Mouse (Mus musculus) intestine, embryonic 16.5 days (tissue): ENCODE measurements around the gene Sesn3. TPM values are rescaled to one million over a fixed set of nuclear protein-coding genes. Genes with fewer than 3 reads are reported as not detected.
A peak's percentile ranks its signal among the peaks of the same experiment; 100 is the strongest.

Source experiments
- ATAC-seq: fragments of 200-750 bp; cut with Nextera tagmentation; 2 replicates; pipeline ENCODE4 v1.8.0; 2017; ENCODE audit warnings: moderate TSS enrichment, moderate library complexity
- H3K27ac ChIP-seq: fragments of 300-500 bp; sonication (generic); 2 replicates; pipeline ENCODE4 v1.5.1; 2014; ENCODE audit warnings: mild to moderate bottlenecking, low read length
- H3K27me3 ChIP-seq: fragments of 300-500 bp; sonication (generic); replicated peaks from 2 replicates; pipeline ENCODE4 v1.6.1; 2014; ENCODE audit warnings: low read length, control low read depth, mixed read lengths; ENCODE audit not compliant: control insufficient read depth, insufficient read depth
- H3K36me3 ChIP-seq: fragments of 300-500 bp; sonication (generic); 2 replicates; pipeline ENCODE4 v1.6.1; 2014; ENCODE audit warnings: low read length, control low read depth; ENCODE audit not compliant: control insufficient read depth, insufficient read depth
- H3K4me1 ChIP-seq: fragments of 300-500 bp; sonication (generic); 2 replicates; pipeline ENCODE4 v1.6.1; 2014; ENCODE audit warnings: low read length, control low read depth, mixed read lengths; ENCODE audit not compliant: control insufficient read depth, insufficient read depth
- H3K4me2 ChIP-seq: fragments of 300-500 bp; sonication (generic); 2 replicates; pipeline ENCODE4 v1.6.1; 2014; ENCODE audit warnings: low read depth, low read length, control low read depth
- H3K4me3 ChIP-seq: fragments of 300-500 bp; sonication (generic); 2 replicates; pipeline ENCODE4 v1.5.1; 2014; ENCODE audit warnings: mild to moderate bottlenecking, low read length
- H3K9ac ChIP-seq: fragments of 300-500 bp; sonication (generic); 2 replicates; pipeline ENCODE4 v1.6.1; 2014; ENCODE audit warnings: low read depth, low read length
- H3K9me3 ChIP-seq: fragments of 300-500 bp; sonication (generic); 2 replicates; pipeline ENCODE4 v1.6.1; 2016; ENCODE audit warnings: low read length, control low read depth; ENCODE audit not compliant: control insufficient read depth
- WGBS: fragments of 180-500 bp; shearing (Covaris S2); extraction: QIAGEN DNeasy Blood & Tissue Kit; methylation state at CpG from one replicate; pipeline ENCODE4 v1.1.7; 2014; 5-methylcytosine and 5-hydroxymethylcytosine counted together
- polyA plus RNA-seq: library from polyadenylated mRNA; unstranded; fragments of >200 nt; fragmentation: Nextera tagmentation; extraction: Ambion mirVana; gene quantifications from 2 replicates; pipeline ENCODE4 v1.2.1, GENCODE M21; 2015

Gene Sesn3
- polyA plus RNA-seq, 1 experiment from 2014 or later: 10.6 TPM

DNA sequence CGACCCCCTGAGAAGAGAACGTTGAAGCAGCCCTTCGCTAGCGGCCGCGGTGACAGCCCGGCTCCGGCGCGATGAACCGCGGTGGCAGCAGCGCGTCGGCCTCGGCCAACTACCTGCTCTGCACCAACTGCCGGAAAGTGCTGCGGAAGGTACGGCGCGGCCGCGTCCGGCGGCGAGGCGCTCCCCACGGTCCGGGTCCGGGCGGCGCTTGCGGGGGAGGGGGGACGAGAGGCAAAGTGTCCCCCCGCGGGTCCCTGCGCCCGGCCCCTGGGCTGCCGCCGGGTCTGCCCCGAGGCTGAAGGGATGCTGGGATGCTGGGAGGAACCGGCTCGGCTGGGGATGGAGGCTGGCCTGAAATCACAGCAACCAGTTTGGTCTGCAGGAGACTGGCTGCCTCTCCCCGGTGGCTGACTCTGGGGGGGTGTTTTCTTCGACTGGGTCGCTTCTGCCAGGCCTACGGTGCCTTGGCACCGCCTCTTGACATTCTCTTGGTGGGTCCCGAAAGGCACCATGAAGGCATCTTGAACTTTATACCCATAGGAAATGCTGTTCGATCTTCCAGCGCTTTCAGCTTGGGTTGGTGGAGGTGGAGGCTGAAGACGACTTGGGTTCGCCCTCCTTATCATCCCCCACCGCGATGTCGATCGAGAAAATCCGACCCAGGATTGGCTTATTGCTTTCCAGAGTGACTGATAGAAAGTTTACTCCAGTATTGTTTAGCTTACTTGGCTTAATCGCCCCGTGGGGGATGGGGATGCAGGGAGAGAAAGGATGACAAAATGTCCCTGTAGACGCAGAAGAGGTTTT lies 1.8 kb downstream of the Sesn3 start:
- H3K4me2 ChIP-seq: peak overlapping the region; percentile 72
- no peaks in the 10 kb centered on the region for H3K27me3 ChIP-seq
- peak; percentile 67 for ATAC-seq
- H3K9me3 ChIP-seq: no peaks in the 10 kb centered on the region
- peaks cover 11% of the 10 kb centered on the region for H3K4me1 ChIP-seq
- under 1% methylated on average over 61 of the region's 61 CpGs for WGBS
- peak overlapping the region; percentile 92 for H3K27ac ChIP-seq
- H3K9ac ChIP-seq: peak overlapping the region; percentile 90
- H3K36me3 ChIP-seq: no peaks in the 10 kb centered on the region
- H3K4me3 ChIP-seq: peak overlapping the region; percentile 95

DNA sequence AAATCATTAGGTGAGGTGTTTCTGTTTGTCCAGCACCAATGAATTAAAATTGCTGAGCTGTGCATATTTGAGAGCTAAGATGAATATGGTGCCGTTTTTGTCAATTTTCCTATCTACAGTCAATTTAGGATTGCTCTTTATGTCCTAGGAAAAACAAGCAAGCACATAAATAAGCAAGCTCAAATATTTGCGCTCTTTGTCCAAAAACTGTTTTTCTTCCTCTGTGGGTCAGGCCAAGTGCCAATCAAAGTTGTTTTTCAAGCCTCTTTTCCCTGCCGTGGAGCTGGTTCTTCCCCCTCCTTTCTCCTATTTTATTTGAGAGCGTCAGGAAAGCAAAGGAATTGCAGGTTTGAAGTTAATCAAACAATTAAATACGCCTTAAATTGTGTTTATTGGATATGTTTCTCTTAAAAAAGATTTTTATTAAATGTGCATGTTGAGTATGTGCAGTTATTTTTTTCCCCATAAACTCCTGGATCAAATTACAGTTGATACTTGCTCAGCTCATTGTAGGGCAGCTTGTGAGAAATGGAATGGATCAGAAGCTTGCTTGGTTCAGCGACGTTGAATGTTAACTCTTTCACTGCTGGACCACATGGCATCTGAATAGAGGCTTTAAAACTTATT lies 2.6 kb downstream of the Sesn3 start:
- no peak for ATAC-seq
- Histone ChIP-seq H3K9ac (peak overlapping the region; percentile 90; the same call in 1 of the 2 replicates), H3K27me3 (no peaks in the 10 kb centered on the region), H3K4me2 (peak overlapping the region; percentile 72), H3K4me1 (peaks cover 11% of the 10 kb centered on the region), H3K27ac (0 out of 2 replicates have a peak overlapping the region, but pooled peaks have one; percentile 7), H3K36me3 (no peaks in the 10 kb centered on the region), H3K9me3 (no peaks in the 10 kb centered on the region), H3K4me3 (peak overlapping the region; percentile 95)
- WGBS: 3% methylated on average over 7 of the region's 7 CpGs

DNA sequence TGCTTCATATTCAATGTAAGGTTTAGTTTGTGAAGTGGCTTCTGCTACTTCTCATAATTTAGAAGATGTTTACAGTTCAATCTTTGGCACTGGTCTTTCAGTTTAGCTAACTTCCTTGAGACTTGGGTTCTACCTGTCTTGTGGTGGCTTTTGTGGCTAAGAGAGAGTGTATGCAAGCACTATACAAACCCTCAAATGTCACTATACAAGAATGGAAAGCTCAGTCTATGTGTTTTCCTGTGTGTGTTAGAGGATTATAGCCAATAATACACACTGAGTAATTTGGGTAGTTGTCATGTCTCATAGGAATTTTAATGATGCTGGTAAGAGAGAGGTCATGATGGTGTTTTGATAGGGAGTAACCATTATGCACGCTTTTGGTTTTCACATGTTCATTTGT lies 5.8 kb downstream of the Sesn3 start:
- H3K4me1 ChIP-seq: peaks cover 6% of the 10 kb centered on the region
- ATAC-seq: no peak
- H3K4me3 ChIP-seq: no peak overlapping the region
- no peak overlapping the region for H3K9ac ChIP-seq
- no peak overlapping the region for H3K4me2 ChIP-seq
- H3K9me3 ChIP-seq: no peaks in the 10 kb centered on the region
- no peak overlapping the region for H3K27ac ChIP-seq
- H3K27me3 ChIP-seq: no peaks in the 10 kb centered on the region
- WGBS: 65% methylated on average over 1 of the region's 1 CpGs
- no peaks in the 10 kb centered on the region for H3K36me3 ChIP-seq

DNA sequence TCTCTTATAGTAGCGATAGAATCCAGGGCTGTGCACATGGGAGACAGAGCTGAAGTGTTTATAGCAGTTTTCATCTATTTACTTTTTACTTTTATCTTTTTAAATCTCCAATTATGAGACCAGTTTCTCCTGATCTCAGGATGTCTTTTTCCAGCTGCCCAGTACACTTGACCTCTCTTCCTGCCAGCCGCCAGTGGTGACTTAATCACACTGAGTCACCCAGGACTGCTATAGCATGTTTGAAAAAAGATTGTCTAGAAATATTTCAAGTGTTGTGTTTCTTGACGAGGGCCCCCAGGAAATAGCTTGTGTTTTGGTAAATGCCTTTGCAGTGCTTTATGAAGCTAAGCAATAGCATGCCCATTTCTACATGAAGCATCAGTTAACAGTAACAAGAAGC lies 10.2 kb downstream of the Sesn3 start:
- no peak overlapping the region for H3K4me2 ChIP-seq
- no peaks in the 10 kb centered on the region for H3K9me3 ChIP-seq
- no peaks in the 10 kb centered on the region for H3K36me3 ChIP-seq
- no peak for ATAC-seq
- 44% methylated on average over 3 of the region's 3 CpGs for WGBS
- H3K27ac ChIP-seq: no peak overlapping the region
- H3K9ac ChIP-seq: no peak overlapping the region
- H3K4me1 ChIP-seq: peaks cover 6% of the 10 kb centered on the region
- no peaks in the 10 kb centered on the region for H3K27me3 ChIP-seq
- H3K4me3 ChIP-seq: no peak overlapping the region

DNA sequence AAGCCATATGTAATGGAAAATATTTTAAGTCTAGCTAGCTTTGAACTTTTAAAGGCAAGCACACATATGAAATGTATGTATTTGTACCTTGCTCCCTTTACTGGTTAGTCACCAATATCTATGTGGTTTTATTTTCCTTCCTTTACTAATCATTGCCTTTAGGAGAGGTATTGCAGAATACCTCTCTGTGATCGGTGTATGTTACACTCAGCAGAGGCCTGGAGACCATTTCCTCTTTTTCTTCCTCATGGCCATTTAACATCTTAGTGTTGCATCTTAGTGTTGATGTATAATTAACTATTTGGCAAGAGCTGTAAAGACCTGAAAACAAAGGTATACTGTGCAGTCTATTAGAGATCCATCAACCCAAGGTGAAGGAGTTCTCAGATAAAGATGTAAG lies 12.4 kb downstream of the Sesn3 start:
- Histone ChIP-seq H3K9ac (no peak overlapping the region), H3K9me3 (no peaks in the 10 kb centered on the region), H3K27me3 (no peaks in the 10 kb centered on the region), H3K4me3 (no peak overlapping the region), H3K4me1 (peaks cover 6% of the 10 kb centered on the region), H3K27ac (no peak overlapping the region), H3K4me2 (no peak overlapping the region), H3K36me3 (no peaks in the 10 kb centered on the region)
- whole genome bisulfite sequencing: 82% methylated on average over 1 of the region's 1 CpGs
- ATAC-seq: no peak

DNA sequence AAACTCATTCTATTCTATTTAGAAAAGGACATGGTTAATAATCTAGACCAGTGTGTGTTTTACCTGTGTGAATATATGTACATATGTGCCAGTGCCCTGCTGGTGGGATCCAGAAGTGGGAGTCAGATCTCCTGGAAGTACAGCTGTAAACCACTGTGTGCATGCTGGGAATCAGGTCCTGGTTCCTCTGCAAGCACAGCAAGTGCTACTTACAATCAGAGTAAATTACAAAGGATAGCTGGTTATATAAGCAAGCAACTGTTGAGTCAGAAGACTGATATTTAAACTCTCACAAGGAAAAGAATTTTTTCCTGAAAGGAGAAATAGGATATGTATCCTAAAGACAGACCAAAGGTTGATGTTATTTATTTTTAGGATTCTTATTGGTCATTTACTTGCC lies 13.6 kb downstream of the Sesn3 start:
- H3K36me3 ChIP-seq: no peaks in the 10 kb centered on the region
- H3K4me3 ChIP-seq: no peak overlapping the region
- no peak overlapping the region for H3K4me2 ChIP-seq
- no peak overlapping the region for H3K9ac ChIP-seq
- ATAC-seq: no peak
- H3K4me1 ChIP-seq: peaks cover 9% of the 10 kb centered on the region
- no peaks in the 10 kb centered on the region for H3K9me3 ChIP-seq
- H3K27me3 ChIP-seq: no peaks in the 10 kb centered on the region
- H3K27ac ChIP-seq: no peak overlapping the region

DNA sequence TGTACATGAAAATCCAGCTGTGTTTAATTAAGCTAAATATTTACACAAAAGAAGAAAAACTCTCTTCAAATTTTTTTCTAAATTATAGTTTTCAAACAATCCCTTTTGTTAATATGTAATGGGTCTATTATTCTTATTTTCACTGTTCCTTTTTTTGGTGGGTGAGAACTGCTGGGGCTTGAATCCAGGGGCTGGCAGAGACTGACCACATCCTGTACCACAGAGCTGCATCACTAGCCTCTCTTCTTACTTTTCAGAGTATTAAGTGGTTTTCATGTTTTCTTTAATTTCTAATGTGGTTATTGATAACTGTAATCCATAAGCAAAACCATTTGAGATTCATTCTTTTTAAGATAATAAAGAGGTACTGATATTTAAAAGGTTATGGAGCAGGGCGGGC lies 19.0 kb downstream of the Sesn3 start:
- no peak for ATAC-seq
- 100% methylated on average over 1 of the region's 1 CpGs for WGBS

DNA sequence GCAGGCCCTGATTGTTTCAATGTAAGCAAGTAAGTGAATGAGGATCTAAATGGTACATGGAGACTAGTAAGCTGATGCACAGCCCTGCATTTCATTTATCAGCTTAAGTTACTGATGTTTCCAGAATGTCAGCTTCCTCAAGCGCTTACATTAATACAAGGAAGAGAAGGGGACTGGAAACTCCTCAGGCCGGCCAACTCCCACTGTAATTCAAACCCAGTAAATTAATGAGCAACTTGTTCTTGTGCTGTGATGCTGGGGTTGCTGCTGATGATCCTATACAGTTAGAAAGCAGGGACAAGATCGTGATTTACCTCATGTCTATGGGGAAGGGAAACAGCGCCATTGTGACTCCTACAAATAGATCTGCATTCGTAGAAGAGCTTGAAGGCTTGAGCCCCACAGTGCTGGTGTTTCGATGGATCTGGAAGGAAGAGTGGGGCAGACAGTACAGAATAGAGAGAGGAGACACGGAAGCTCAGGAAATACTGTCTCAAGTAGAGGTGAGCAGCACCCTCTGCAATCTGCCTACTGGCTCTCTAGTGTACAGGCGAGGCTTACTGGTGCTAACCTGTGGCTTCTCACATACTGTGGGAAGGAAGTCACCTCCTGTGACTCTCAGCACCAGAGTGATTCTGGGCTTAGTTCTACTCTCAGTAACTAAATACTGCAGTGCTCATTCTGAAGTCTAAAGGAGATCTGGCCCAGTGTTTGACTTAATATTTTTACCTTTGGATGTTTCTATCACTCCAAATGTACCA lies 21.0 kb downstream of the Sesn3 start:
- H3K4me3 ChIP-seq: no peak overlapping the region
- WGBS: 78% methylated on average over 8 of the region's 8 CpGs
- H3K4me2 ChIP-seq: no peak overlapping the region
- no peak for ATAC-seq
- peaks cover 8% of the 10 kb centered on the region; the same call in 1 of the 2 replicates for H3K4me1 ChIP-seq
- H3K9me3 ChIP-seq: no peaks in the 10 kb centered on the region
- no peak overlapping the region for H3K27ac ChIP-seq
- no peaks in the 10 kb centered on the region for H3K27me3 ChIP-seq
- H3K9ac ChIP-seq: no peak overlapping the region
- no peaks in the 10 kb centered on the region for H3K36me3 ChIP-seq

More for the DNA sequence above, 19.0 kb downstream of the Sesn3 start:
- no peak overlapping the region for H3K27ac ChIP-seq
- peaks cover 3% of the 10 kb centered on the region; the same call in 1 of the 2 replicates for H3K4me1 ChIP-seq
- H3K27me3 ChIP-seq: no peaks in the 10 kb centered on the region
- H3K9ac ChIP-seq: no peak overlapping the region
- no peak overlapping the region for H3K4me3 ChIP-seq
- H3K9me3 ChIP-seq: no peaks in the 10 kb centered on the region
- no peaks in the 10 kb centered on the region for H3K36me3 ChIP-seq
- H3K4me2 ChIP-seq: no peak overlapping the region

DNA sequence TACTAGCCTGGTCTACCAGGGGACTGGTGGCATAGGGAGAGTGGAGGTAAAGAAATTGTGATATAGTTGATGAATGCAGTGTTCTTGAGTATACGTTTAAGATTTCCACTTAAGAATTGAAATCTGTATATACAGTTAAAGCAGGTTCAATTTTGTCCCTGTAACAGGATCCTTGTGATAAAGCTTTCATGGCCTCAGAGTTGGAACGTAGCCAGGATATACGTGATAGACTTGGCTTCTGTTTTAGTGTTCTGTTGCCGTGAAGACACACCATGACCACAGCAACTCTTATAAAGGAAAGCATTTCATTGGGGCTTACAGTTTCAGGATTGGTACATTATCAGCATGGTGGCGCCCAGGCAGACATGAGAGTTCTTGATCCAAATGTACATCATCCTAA lies 22.3 kb downstream of the Sesn3 start:
- peaks cover 8% of the 10 kb centered on the region; the same call in 1 of the 2 replicates for H3K4me1 ChIP-seq
- ATAC-seq: no peak
- no peak overlapping the region for H3K4me3 ChIP-seq
- H3K9me3 ChIP-seq: no peaks in the 10 kb centered on the region
- H3K9ac ChIP-seq: no peak overlapping the region
- H3K4me2 ChIP-seq: no peak overlapping the region
- H3K27me3 ChIP-seq: no peaks in the 10 kb centered on the region
- 68% methylated on average over 5 of the region's 5 CpGs for WGBS
- H3K36me3 ChIP-seq: no peaks in the 10 kb centered on the region
- H3K27ac ChIP-seq: no peak overlapping the region
